Mouse (Mus musculus) spleen, embryonic (tissue): ENCODE results near the gene Gnb1.
"Not testable (repeated sequence)": the region's sequence is repeated elsewhere in the genome, so short reads cannot be mapped to it uniquely, and the experiment has no call there.

Experiments
- CTCF ChIA-PET: fragments of 350-600 bp; sonication (Branson Sonifier 250); formaldehyde crosslinking; loops from one replicate; lab custom pipeline; 2022; lab: Charles Lee

Gene Gnb1

DNA sequence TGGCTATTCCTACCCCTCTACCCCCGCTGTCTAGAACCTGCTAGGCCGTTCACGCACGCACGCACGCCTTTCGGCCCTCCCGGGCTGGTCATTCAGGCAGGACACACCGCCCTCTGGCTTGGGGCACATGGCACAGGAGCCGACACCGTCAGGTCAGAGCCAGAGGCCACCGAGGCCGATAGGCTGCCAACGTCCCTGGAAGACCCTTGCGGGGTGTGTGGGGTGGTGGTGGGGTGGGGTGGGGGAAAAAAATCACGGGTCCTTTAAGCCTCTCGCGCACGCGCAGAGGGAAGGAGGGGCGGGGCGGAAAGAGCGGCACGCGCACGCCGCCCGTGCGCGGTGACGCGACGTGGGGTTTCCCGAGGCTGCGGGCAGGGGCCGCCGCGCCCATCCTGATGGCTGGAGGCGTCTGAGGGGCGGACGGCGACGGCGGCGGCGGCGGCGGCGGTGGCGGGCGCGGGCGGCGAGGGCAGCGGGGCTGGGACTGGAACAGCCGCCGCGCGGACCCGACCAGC lies at the start of gene Gnb1:
Gene Gnb1, plus strand, starts transcription at position 372 of the 515 bp plus-strand sequence.
- CTCF ChIA-PET = no interaction called here

DNA sequence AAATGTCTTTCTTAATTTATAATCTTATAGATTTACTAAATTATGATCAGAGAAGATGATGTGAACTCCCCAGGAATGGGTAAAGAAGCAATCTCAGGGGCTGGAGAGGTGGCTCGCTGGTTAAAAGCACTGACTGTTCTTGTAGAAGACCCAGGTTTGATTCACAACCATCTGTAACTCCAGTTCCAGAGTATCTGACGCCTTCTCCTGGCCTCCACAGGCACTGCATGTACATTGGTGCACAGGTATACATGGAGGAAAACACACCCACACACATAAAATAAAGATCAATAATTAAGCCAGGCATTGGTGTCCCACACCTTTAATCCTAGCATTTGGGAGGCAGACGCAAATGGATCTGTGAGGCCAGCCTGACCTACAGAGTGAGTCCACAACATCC lies 48.4 kb upstream of the Gnb1 start:
- CTCF ChIA-PET = no interaction called here

DNA sequence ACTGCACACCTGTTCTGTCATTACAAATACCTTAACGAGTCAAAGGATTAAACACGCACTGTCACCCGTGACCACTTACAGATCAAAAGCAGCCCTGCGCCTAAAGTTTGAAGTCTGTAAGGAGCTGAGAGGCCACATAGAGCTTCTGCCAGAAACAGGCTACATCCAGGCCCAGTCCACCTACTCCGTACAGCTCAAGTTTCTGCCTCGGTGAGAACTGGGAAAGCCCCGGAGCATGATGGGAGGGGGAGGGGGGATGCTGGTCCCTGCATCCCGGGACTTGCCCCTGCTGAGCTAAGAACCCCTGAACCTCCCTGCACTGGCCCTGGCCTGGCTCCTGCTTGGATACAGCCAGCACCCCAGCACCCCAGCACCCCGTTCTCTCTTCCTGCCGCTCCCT lies 39.6 kb upstream of the Gnb1 start:
- CTCF ChIA-PET = no interaction called here

DNA sequence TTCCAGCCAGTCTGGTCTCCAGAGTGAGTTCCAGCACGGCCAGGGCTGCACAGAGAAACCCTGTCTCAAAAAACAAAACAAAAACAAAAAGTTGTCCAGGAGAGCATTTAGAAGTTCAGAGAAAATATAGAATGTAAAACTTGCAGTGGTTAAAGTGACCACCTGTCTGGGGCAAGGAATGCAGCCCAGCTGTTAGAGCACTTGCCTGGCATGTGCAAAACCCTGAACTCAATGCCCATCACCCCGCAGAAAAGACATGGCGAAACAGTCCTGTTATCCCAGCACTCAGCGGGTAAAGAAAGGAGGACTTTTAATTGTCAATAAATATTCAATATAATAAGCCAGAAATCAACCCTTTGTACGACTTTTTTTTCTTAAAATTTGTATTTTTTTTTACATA lies 32.6 kb upstream of the Gnb1 start:
- CTCF ChIA-PET = no interaction called here

DNA sequence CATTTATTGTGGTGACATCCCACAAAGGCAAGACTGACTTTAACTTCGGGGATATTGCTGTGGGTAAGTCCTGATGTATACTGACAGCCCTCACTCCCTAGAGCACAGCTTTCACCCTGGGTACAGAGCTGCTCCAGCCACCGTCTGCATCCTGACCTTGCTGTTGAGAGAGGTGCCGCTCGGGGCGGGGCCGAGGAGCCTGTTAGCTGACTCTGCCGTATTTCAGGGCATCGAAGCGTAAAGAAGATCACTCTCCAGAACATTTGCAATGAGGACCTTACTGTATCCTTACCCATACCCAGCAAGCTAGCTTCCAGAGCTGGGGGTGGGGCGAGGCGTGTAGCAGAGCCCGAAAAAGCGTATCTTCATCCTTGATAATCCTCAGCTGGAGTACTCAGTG lies 28.1 kb upstream of the Gnb1 start:
- CTCF ChIA-PET = no interaction called here

DNA sequence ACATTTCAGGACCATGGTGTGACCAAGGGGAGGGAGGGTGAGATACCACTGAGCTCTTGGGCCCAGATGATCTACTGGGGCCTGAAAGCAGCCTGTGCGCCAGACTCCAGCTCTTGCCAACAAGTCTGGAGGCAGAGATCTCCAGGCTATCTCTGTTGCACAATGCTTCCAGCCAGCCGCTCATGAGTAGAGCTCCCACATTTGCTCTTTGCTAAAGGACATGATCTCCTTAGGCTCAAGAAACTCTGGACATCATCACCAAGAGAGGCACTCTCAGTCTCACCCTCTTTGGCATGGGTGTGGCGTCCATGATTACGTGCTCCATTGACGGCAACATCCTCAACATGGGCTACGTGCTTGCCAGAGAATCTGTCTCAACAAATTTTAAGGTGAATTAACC lies 27.6 kb upstream of the Gnb1 start:
- CTCF ChIA-PET = interaction anchor here (0.6 kb wide), 1 partner anchor 168 kb away, joined by 3 read pairs; no protein-coding TSS in a partner anchor

DNA sequence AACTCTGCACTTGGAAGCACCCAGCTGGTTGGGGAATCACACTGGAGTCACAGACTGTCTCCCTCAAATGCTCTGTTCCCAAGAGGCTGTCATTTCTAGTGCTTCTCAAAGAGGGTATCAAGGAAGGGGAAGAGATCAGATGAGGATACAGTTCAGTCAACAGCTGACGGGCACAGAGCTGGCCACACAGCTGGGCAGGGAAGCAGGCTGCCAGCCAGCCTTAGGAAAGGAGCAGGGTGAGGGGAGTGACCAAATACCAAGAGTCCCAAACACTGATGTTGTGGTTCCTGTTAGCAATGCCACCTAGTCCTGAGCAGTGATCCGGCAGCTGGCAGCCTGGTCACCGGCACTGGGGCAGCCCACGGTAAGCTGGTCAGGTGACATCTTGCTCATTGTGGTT lies 27.1 kb upstream of the Gnb1 start:
- CTCF ChIA-PET = interaction anchor here (0.6 kb wide), 1 partner anchor 167 kb away, joined by 3 read pairs; no protein-coding TSS in a partner anchor

DNA sequence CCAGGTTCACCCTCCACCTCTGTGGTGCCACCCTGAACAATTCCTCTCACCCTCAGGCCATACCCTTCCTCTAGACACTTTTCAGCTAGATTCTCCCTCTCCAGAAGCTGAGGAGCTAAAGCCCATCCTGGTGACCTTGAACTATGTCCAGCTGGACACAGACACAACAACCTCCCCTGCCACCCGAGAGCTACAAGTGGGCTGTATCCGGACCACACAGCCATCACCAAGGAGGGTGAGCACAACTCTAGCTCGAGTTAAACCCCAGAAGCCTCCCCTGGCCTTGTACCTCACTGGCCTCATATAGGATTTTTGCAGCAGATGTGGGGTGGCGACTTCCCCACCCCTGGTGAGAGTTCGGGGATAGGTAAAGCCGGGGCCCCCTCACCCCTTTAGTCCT lies 25.6 kb upstream of the Gnb1 start:
- CTCF ChIA-PET = no interaction called here

DNA sequence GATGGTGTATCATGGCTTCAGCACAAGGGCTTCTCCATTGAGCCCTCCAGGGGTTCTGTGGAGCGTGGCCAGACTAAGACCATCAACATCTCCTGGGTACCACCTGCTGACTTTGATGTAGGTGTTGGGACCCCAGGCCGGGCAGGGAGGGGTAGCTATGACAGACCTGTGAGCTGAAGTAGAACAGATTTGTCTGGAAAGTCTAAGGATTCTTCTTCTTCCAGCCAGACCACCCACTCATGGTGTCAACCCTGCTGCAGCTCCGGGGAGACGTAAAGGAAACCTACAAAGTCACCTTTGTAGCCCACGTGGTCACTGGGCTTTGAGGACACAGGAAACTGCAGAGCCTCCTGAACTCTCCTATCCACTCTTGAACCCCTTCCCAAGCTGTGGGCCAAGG lies 25.1 kb upstream of the Gnb1 start:
- CTCF ChIA-PET = no interaction called here

DNA sequence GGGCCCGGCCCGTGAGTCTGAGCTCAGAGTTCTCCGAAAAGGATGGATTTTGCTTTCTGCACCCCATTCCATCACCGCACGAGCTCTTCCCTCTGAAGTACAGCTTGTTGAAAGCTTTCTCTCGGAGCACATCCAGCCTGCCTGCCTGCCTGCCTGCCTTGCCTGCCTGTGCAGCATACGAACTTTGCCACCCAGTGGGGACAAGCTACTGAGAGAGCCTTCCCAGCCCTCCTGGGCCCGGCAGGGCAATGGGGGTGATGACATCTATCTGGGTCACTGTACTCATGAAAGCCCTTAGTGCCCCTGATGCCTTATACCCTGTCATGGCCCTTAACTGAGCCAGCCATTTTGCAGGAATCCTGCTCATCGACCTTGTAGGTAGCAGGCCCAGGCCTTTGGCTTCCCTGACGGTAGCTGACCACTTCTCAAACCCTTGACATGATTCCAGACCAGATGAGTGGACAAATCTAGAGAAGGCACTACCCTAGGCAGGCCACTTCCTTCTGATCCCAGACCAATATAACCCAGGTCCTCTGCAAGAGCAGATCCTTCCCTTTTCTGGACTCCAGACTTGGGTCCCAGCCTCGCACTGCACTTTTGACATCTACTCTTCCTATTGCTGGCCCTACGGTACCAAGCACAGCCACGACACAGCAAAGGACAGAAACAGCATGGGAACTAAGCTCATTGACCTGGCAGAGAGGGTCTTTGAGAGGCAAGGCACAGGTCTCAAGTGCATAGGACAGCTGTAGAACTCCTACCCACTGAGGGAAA lies 23.7 kb upstream of the Gnb1 start:
- CTCF ChIA-PET = no interaction called here

DNA sequence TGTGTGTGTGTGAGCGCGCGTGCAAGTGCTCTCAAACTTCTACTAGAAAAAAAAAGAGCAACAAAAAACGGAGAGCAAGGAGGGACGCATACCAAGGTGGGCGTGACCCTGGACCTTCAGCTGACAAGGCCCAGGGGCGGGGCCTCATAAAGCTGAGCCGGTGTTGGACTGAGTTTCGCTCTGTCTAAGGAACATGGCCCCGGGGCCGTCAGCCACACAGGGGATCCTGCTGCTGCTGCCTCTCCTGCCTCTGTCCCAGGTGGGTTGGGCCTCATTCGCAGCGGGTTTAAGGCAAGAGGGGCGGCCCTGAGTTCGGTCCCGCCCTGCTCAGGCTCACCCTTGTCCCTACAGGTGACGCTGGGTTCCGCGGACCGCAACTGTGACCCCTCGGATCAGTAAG lies 22.2 kb upstream of the Gnb1 start, which contains the start of gene Tmem52:
Gene Tmem52, plus strand, starts transcription at position 163 of the 400 bp plus-strand sequence.
- CTCF ChIA-PET = no interaction called here

DNA sequence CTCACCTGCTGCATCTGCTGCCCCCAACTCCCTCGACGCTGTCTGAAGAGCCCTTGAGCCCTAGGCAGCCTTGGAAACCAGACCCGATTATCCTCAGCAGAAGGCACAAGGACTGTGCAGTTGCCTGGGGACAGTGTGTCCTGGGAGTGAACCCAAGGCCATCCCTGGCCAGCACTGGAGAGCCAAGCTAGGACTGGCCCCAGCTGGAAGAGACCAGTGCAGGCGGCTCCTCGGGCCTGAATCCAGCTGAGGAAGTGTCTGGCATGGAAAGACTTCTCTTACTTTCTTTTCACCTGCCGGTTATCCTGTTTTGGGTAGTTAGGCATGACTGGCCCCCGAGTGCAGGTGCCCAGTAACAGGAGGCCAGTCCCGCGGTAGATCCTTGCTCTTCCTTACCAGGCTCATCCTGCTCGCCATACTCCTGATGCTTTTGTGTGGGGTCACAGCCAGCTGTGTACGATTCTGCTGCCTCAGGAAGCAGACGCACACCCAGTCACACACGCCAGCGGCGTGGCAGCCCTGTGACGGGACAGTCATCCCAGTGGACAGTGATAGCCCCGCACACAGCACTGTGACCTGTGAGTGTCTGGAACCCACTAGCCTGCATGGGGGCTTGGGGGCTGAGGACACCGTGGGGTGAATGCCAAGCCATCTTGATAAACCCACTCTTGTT lies 21.4 kb upstream of the Gnb1 start:
- CTCF ChIA-PET = no interaction called here

DNA sequence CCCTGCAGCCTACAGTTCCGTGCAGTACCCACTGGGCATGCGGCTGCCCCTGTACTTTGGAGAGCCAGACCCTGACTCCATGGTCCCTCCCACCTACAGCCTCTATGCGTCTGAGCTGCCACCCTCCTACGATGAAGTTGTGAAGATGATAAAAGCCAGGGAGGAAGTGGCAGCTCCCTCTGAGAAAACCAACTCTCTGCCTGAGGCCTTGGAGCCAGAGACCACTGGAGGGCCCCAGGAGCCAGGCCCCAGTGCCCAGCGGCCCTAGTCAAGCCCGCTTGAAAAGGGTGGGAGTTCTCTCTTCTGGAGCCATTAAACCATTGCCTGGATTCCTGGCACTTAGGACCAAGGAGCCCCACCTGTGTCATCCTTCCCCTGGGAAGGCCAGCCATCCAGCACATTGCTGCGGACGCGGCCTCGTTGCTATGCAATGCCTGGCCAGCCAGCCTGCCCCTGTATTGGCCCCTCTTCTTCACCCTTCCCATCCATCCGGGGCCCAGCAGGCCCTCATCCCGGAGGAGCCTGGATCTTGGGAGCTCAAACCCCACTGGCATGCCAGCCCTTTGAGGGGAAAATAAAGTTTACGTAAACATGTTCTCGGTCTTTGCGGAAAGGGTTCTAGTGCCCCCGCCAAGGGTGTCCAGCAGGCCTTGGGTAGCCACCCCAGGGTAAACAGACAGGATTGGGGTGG lies 20.8 kb upstream of the Gnb1 start:
- CTCF ChIA-PET = no interaction called here

DNA sequence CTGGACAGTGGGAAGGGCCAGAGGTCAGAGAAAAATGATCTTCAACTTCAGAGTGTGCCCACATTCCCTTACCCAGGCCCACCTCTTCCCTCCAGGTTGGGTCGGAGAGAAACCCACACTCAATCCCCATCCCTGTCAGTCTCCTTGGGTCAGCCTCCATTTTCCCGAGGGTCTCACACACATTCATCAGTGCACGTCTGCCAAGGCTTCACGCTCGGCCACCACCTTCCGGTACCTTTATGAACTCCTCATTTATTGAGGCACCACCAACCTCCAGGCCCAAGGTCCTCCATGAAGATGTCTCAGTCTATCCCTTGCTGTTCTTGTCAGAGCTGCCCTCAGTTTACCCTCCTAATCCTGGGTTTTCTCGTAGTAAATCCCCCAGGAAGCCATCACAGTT lies 20.2 kb upstream of the Gnb1 start:
- CTCF ChIA-PET = no interaction called here

DNA sequence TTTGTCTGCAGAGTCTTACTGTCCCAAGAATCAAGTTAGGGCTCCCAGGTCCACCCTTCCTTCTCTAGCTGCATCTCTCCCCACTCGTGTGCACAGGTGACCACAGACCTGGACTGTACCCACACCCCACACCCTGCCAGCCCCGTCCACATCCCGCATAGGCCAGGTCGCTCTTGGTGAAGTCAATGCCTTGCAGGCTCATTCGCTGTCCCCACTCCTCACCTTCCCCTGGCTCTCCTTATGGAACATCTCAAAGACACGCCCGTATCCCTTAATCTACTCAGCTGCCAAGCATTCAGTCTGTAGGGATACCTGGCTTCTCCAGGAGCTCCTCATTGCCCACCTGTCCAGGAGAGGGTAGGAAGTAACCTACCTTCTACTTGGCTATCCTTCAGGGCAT lies 19.8 kb upstream of the Gnb1 start:
- CTCF ChIA-PET = no interaction called here

DNA sequence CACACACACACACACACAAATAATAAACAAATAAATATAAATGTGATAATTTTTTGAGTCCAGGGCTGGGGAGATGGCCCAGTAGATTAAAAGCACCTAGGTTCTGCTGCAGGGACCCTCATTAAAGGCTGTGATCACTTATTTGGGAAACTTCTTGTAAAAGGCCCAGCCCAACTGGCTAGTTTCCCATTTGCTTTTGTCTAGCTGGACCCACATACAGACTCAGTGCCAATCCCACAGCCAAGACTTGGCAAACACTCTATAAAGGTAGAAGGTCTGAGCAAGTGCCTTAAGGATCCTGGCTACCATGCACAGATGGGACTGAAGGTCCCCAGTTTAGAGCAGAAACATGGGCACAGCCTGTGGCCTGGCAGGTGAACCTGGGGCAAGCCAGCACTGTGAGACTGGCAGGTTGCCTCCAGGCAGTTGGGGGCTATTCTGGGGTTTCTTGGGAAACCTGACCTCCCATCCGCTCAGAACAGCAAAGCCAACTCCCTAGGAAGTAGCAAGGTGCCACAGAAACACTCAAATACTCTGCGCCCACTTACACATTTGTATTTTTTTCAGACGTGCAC lies 18.4 kb upstream of the Gnb1 start:
- CTCF ChIA-PET = no interaction called here

DNA sequence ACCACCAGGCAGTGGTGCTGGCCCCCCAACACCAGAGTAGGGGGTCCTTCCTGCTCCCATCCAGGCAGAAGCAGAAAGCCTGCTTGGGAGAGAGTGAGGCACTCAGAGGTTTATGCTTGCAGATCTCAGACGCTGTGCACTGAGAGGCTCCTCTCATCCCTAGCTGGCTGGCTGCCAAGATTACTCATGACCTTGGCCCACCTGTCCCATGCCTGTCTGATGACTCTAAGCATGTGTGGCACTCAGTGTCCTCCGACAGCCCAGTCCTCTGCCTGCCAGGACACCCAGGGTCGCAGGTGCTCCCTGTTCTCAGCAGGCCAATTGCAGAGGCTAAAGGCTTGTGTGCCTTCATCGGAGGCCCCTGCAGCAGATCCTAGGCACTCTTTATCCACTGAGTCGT lies 17.8 kb upstream of the Gnb1 start:
- CTCF ChIA-PET = no interaction called here

DNA sequence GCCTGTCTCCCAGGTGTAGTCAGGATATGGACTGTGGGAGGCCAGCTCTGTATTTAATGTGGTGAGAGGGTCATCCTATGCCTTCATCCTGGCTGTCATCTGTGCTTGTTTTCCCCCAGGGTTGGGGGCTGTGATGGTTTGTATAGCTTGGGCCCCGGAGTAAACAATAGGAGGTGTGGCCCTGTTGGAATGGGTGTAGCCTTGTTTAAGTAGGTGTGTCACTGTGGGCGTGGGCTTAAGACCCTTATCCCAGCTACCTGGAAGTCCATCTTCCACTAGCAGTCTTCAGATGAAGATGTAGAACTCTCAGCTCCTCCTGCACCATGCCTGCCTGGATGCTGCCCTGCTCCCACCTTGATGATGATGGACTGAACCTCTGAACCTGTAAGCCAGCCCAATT lies 17.4 kb upstream of the Gnb1 start:
- CTCF ChIA-PET = not testable (repeated sequence)

DNA sequence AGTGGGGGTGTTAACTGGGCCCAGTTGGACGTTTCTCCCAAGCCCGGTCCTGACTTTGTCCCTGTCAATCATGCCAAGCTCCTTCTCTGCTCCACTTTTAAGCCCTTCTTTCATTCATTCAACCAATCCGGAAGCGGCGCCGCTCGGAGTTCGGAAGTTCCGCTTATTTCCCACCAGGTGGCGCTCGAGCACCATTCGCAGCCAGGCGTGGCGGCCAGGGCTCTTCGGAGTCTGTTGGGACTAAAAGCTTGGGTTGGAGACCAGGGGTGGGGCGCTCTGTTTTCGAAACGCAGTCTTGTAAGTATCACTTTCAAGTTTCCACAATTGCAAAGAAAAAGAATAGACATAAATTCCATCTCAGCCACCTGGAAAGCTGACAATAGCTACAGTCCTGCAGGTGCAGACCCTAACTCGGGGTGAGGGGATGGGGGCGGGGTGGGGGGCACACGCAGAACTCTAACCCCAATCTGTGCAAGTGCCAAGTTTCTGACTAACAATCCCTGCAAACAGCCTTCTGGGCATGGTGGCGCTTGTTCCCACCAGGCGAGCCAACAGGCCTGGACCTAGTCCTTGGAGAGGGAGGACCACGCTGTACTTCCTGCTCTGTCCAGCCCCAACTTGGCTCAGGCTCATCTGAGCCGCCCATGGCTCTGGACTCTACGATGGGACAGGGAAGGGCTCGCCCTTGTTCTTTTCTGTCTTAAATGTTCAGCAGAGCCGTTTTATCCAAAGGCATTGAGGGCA lies 9.6 kb upstream of the Gnb1 start:
- CTCF ChIA-PET = interaction anchor here (0.7 to 1.8 kb wide), 4 partner anchors 65 to 221 kb away, joined by 3 to 8 read pairs (median 3); no protein-coding TSS in a partner anchor

DNA sequence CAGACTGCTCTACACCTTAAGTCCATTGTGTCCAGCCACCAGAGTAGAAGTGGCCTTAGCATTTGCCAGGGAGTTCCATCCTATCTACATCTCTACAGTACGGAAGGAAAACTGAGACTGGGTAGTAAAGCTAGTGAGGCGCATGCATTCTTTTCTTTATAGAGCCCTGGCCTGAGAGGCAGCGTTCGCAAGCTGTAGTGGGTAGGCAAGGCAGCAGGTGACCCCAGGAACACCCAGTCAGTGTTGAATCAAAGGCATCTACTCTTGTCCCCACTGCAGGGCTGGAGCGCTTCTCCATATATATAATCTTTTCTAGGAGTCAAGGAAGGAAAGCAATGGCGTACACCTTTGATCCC lies 9.1 kb upstream of the Gnb1 start:
- CTCF ChIA-PET = interaction anchor here (0.5 to 1.8 kb wide), 4 partner anchors 12 to 101 kb away, joined by 3 to 8 read pairs (median 3); no protein-coding TSS in a partner anchor
